Mouse (Mus musculus): ENCODE data around the gene Chst13.

DNA sequence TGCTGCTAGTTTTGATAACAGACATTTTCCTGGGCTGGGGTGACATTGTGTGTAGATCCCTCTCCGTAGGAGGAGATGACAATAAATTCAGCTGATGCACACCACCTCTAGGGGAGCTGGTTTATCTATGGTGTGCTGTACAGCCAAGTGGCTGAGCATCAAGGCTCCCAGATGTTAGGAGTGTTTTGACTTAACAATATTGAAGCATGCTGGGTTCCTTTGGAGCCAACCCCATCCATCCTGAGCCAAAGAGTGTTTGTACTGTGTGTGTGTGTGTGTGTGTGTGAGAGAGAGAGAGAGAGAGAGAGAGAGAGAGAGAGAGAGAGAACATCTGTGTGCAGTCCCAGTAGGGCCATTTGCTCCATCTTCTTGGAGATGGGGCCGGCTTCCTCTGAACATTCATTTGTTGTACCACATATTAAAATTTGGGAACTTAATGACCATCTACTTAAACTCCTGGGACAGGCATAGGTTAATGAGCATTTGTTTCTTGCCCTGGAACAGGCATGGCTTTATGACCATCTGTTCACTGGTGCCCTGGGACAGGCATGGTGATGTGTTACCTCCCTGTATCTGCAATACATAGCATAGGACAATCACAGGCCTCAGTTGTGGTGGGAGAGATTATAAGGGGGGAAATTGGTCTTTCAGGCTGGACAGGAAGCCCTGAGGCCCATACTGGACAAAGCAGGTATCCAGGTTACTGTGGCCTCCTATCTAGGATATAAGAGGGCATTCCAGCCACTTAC lies 7.3 kb downstream of the Chst13 start:
- no peak for TF ChIP-seq CTCF (IDR thresholded peaks at IDR 0.05; ENCODE audit: low read depth, low read length)
- no peak for TF ChIP-seq POLR2A (IDR thresholded peaks at IDR 0.05; ENCODE audit: insufficient read depth, low read length)

Measured in ES-Bruce4 (cell line).